Mouse (Mus musculus) splenic B cell, adult 2 months (primary cell): ENCODE data around the gene Aldh3b3.
"Not testable (repeated sequence)": the region's sequence is repeated elsewhere in the genome, so short reads cannot be mapped to it uniquely, and the experiment has no call there.

Experiments
- DNase-seq: peaks from one replicate; pipeline ENCODE4 v3.0.0-alpha.2; 2011; ENCODE audit warnings: low read depth, low spot score
- H3K27me3 ChIP-seq: 2 replicates; pipeline ENCODE4 v1.6.1; 2012; ENCODE audit warnings: mild to moderate bottlenecking, low read length, moderate library complexity, mixed read lengths; ENCODE audit not compliant: control insufficient read depth, poor library complexity, insufficient read depth, severe bottlenecking
- H3K36me3 ChIP-seq: 2 replicates; pipeline ENCODE4 v1.6.1; 2012; ENCODE audit warnings: mild to moderate bottlenecking, low read length, moderate library complexity, mixed read lengths; ENCODE audit not compliant: control insufficient read depth, poor library complexity, insufficient read depth, severe bottlenecking

The Aldh3b3 gene

GRCm38 (mm10) chr19:3950331-3950730 is 8.1 kb upstream of the Aldh3b3 start:
- DNase-seq, result no peak
- H3K36me3 ChIP-seq, result peaks cover 33% of the 10 kb centered on the region
- no peaks in the 10 kb centered on the region for H3K27me3 ChIP-seq

DNA sequence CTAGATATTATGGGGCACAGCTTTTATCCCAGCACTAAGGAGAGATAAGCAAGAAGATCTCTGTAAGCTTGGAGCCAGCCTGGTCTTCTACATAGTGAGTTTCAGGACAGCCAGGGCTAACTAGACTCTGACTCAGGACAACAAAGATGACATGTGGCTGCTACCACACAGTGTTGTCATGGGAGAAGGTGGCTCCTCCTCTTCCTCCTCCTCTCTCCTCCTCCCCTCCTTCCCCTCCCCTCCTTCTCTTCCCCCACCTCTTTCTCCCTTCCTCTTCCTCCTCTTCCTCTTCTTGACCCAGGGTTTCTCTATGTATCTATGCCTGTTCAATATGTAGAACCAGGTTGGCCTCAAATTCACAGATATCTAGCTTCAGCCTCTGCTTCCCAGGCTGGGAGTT is 7.0 kb upstream of the Aldh3b3 start:
- peak; percentile 31 for DNase-seq
- peaks cover 33% of the 10 kb centered on the region for H3K36me3 ChIP-seq
- H3K27me3 ChIP-seq, result no peaks in the 10 kb centered on the region

- Histone ChIP-seq H3K36me3 (peaks cover 26% of the 10 kb centered on the region), H3K27me3 (no peaks in the 10 kb centered on the region)
- no peak for DNase-seq
These were observed 6.3 kb upstream of the Aldh3b3 start for GRCm38 (mm10) chr19:3952099-3952498.

- DNase-seq, result no peak
- H3K36me3 ChIP-seq, result peaks cover 2% of the 10 kb centered on the region; the same call in 1 of the 2 replicates
- H3K27me3 ChIP-seq, result no peaks in the 10 kb centered on the region
These were observed 3.4 kb upstream of the Aldh3b3 start for GRCm38 (mm10) chr19:3955033-3955432.

DNA sequence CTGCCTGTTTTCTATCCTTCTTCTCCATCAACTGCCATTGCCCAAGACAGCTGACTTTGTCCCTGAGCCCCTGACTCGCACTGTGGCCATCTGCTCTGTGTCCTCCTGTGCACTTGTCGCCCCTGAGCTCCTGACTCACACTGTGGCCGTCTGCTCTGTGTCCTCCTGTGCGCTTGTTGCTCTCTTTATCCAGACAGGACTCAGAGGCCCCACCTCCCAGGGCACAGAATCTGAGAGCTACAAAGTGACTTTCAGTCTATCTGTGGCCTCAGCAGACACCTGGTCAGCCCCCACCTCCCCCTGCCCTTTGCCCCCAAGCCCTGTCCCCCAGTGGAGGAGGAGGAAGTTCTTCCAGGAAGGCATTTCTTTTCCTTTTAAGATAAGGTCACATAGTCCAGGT is 2.6 kb upstream of the Aldh3b3 start:
- Histone ChIP-seq H3K36me3 (peaks cover 2% of the 10 kb centered on the region; the same call in 1 of the 2 replicates), H3K27me3 (no peaks in the 10 kb centered on the region)
- DNase-seq, result no peak

DNA sequence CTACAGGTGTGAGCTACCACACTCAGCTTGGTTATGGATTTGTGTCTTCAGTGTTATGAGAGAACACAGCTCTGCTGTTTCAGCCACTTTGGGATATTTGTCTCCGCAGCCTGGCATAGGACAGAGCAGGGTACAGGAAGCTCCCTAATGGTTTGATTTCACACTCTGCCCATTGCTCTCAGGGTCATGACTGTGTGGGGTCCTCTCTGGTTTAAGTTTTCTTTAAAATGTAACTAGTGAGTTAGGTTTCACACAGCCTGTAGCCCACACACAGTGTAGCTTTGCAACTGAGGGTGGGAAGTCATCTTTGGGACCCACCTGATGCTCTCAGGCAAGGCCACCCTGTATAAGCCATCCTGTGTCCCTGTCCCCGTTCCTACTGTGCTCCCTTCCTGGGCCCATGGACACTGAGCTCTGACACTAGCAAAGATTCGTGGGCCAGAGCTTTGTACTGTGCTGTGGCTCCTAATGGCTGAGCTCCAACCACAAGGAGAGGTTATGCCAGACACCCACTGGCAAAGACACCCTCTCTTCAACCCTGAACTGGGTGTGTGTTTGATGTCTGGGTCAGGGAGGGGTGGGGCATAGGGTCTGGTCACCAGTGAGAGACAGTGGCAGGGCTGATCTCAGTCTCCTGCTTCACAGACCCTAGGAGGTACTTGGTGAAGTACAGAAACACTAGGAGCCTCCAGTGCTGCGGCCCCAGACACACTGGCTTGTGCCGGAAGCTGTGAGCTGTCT is 979 bp upstream of the Aldh3b3 start:
- DNase-seq, H3K36me3 ChIP-seq, H3K27me3 ChIP-seq: not testable (repeated sequence)

DNA sequence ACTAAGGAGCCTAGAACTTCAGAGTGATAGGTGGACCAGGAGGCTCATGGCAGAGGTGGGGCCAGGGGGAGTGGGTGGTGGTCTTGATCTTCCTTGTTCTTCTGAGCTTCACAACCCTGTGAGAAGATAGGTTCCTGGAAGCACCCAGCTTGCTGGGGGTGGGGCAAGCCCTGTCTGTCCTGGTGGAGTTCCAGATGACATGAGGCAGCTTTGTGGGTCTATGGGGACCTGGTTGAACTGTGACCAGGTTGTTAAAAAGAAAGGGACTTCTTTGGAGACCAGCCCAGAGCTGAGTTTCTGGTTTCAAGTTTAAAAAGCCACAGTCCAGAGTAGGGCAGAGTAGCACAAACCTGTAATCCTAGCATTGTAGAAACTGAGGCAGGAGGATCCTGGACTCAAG is 585 bp downstream of the Aldh3b3 start:
- no peak for DNase-seq
- no peaks in the 10 kb centered on the region for H3K27me3 ChIP-seq
- no peaks in the 10 kb centered on the region for H3K36me3 ChIP-seq

DNA sequence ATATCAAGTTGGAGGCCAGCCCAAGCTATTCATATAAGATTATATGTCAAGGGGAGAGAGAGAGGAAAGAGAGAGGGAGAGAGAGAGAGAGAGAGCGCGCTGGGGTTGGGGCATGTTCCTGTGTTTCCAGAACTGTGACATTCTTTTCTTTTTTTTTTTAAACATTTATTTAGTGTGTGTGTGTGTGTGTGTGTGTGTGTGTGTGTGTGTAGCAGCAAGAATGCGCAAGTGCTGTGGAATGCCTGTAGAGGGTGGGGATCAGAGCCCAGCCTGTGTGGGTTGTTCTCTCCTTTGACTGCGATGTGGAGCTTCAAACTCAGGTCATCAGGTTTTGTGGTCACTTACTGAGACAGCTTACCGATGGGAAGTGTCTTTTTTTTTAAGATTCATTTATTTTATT is 1.8 kb downstream of the Aldh3b3 start:
- no peaks in the 10 kb centered on the region for H3K36me3 ChIP-seq
- DNase-seq, result no peak
- no peaks in the 10 kb centered on the region for H3K27me3 ChIP-seq

GRCm38 (mm10) chr19:3961805-3962204 is 3.4 kb downstream of the Aldh3b3 start:
- not testable (repeated sequence) for H3K27me3 ChIP-seq, H3K36me3 ChIP-seq, DNase-seq

DNA sequence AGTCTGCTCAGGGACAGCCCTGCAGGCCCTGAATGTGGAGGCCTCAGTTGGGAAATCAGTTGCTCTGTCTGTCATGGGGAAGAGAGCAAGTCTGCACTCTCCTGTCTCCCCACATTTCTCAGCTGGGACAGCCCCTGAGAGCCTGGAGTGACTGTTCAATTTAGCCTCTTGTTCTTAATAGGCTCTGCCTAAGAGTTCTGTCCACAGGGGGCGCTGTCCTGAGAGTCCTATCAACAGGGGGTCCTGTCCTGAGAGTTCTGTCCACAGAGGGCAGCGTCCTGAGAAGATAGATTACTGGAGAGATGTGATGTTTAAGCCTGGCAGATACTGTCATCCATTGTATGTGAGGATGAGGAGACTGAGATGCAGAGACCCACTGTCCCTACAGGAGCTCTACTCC is 4.0 kb downstream of the Aldh3b3 start:
- Histone ChIP-seq H3K36me3 (no peaks in the 10 kb centered on the region), H3K27me3 (no peaks in the 10 kb centered on the region)
- DNase-seq, result peak; percentile 53

GRCm38 (mm10) chr19:3964030-3964429 is 5.6 kb downstream of the Aldh3b3 start:
- Histone ChIP-seq H3K27me3 (no peaks in the 10 kb centered on the region), H3K36me3 (no peaks in the 10 kb centered on the region)
- DNase-seq, result no peak

GRCm38 (mm10) chr19:3966330-3967075 is 8.1 kb downstream of the Aldh3b3 start:
- no peaks in the 10 kb centered on the region for H3K27me3 ChIP-seq
- H3K36me3 ChIP-seq, result no peaks in the 10 kb centered on the region
- DNase-seq, result no peak

DNA sequence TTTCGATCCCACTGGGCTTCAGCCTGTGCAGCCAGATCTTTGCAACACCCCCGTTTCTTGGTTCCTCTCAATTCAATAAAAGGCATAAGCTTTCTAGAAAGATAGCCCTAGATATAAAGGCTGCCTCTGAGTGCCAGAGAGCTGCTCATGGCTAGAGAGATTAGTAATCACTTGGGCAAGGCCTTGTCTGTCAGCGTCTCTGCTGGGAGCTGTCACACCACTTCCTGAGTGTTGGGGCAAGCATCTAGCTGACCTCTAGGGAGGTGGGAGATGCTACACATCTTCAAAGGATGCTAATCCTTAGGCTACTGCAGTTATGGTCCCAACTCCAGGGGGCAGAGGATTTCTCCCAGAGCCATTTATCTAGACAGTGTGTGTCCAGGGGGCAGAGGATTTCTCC is 8.8 kb downstream of the Aldh3b3 start:
- Histone ChIP-seq H3K36me3 (no peaks in the 10 kb centered on the region), H3K27me3 (no peaks in the 10 kb centered on the region)
- no peak for DNase-seq

DNA sequence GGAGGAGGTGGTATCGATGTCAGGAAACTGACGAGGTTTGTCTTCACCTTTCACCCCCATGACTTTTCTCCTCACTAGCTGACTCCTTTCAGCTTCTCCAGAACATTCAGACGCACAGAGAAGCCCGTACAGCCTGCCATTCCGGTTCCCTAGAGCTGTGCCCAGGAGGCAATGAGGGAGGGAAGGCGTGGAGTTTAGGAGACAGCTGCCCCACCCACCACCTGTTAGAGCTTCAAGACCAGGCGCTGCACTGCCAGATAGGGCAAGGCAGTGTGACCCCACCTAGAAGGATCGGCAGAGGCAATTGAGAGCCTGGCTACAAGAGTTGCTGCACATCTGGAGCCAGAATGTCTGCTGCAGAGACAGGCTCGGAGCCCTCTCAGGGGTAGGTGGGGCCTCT is 13.8 kb downstream of the Aldh3b3 start, which contains the start of gene Aldh3b2:
TSS of gene Aldh3b2 (plus strand) at position 100 of the 400 bp plus-strand sequence.
- no peak for DNase-seq
- Histone ChIP-seq H3K27me3 (no peaks in the 10 kb centered on the region), H3K36me3 (no peaks in the 10 kb centered on the region)

GRCm38 (mm10) chr19:3974608-3975007 is 16.2 kb downstream of the Aldh3b3 start:
- not testable (repeated sequence) for H3K27me3 ChIP-seq, DNase-seq, H3K36me3 ChIP-seq
